26 mouse cellular contexts compared by ENCODE assay signal in genomic region chr4:90964658-90965057, GRCm38 (mm10).
DNase-seq lines count a peak whose midpoint lies in the region; ATAC-seq and TF ChIP-seq lines count a peak whose summit lies in the region.
"Had no signal": no experiment of that assay in that cellular context is flagged by ENCODE, and none has a peak within 500 bp of the region (broad histone marks: within the 10 kb centered on the region; RNA-seq: fewer than 3 reads in every experiment).

No protein-coding gene starts in this region.

- no peaks in the 10 kb centered on the region for H3K27me3 ChIP-seq in forebrain, postnatal 0 days (ENCODE audit: insufficient read depth, low read length)
- no peaks in the 10 kb centered on the region for H3K27me3 ChIP-seq in forebrain, embryonic 10.5 days (ENCODE audit: poor library complexity, severe bottlenecking)
- no peaks in the 10 kb centered on the region for H3K27me3 ChIP-seq in midbrain, postnatal 0 days (ENCODE audit: insufficient read depth, low read length)
- no peaks in the 10 kb centered on the region for H3K27me3 ChIP-seq in midbrain, embryonic 13.5 days
- H3K27me3 ChIP-seq: heart, embryonic 12.5 days; limb, embryonic 13.5 days; liver, embryonic 12.5 days; neural tube, embryonic 12.5 days had no signal

- DNase-seq in forebrain, postnatal 0 days: peak; percentile 31
- DNase-seq in forebrain, embryonic 10.5 days (ENCODE audit: extremely low spot score, low spot score): no peak
- peak; percentile 21 for DNase-seq in midbrain, postnatal 0 days (ENCODE audit: low spot score)
- peak; percentile 6 to 13 for DNase-seq in frontal cortex, postnatal 14 days (ENCODE audit: low spot score in 2 of 2)
- peak; percentile 53 to 57 for DNase-seq in right cerebral cortex, postnatal 10 days (ENCODE audit: low spot score in 2 of 2)
- no peak for DNase-seq in gastrocnemius, adult 18-20 months (ENCODE audit: low spot score)
- DNase-seq: adrenal gland, adult 2 months; cerebellum, adult 18-20 months; gastrocnemius, postnatal 25 days; heart, adult 18-20 months; heart, postnatal 10 days; kidney, adult 9 months; kidney, postnatal 14 days; lung, adult 2 months; lung, postnatal 14 days; thymus, adult 2 months had no signal

- no peak for TF ChIP-seq CTCF in forebrain, postnatal 0 days (IDR thresholded peaks at IDR 0.05; ENCODE audit: low read depth)
- TF ChIP-seq CTCF in midbrain, postnatal 0 days (IDR thresholded peaks at IDR 0.05): no peak

- 49% methylated on average over 6 of the region's 6 CpGs for WGBS in forebrain, postnatal 0 days
- WGBS in forebrain, embryonic 10.5 days: 83% methylated on average over 6 of the region's 6 CpGs
- WGBS in midbrain, postnatal 0 days: 56% methylated on average over 6 of the region's 6 CpGs
- WGBS in midbrain, embryonic 13.5 days: 84% methylated on average over 6 of the region's 6 CpGs

- no peaks in the 10 kb centered on the region for H3K36me3 ChIP-seq in forebrain, postnatal 0 days (ENCODE audit: insufficient read depth)
- no peaks in the 10 kb centered on the region for H3K36me3 ChIP-seq in forebrain, embryonic 10.5 days (replicated peaks)
- no peaks in the 10 kb centered on the region for H3K36me3 ChIP-seq in midbrain, postnatal 0 days (ENCODE audit: insufficient read depth, low read length)
- H3K36me3 ChIP-seq in midbrain, embryonic 13.5 days: no peaks in the 10 kb centered on the region
- H3K36me3 ChIP-seq: embryonic facial prominence, embryonic 10.5 days; heart, embryonic 12.5 days; limb, embryonic 13.5 days; liver, embryonic 12.5 days; neural tube, embryonic 12.5 days had no signal

- no peak overlapping the region for H3K4me3 ChIP-seq in forebrain, postnatal 0 days (ENCODE audit: low read depth, low read length)
- H3K4me3 ChIP-seq in forebrain, embryonic 10.5 days: no peak overlapping the region
- H3K4me3 ChIP-seq in midbrain, postnatal 0 days (ENCODE audit: low read depth, low read length): no peak overlapping the region
- no peak overlapping the region for H3K4me3 ChIP-seq in midbrain, embryonic 13.5 days (replicated peaks)
- H3K4me3 ChIP-seq: embryonic facial prominence, embryonic 10.5 days; heart, embryonic 12.5 days; limb, embryonic 13.5 days; liver, embryonic 12.5 days; neural tube, embryonic 12.5 days had no signal

- no peak overlapping the region for H3K27ac ChIP-seq in forebrain, postnatal 0 days (ENCODE audit: low read depth, low read length)
- H3K27ac ChIP-seq in forebrain, embryonic 10.5 days: no peak overlapping the region
- H3K27ac ChIP-seq in midbrain, postnatal 0 days (ENCODE audit: low read depth, low read length): no peak overlapping the region
- H3K27ac ChIP-seq in midbrain, embryonic 13.5 days: no peak overlapping the region
- H3K27ac ChIP-seq: embryonic facial prominence, embryonic 10.5 days; hindbrain, postnatal 0 days; limb, embryonic 13.5 days; liver, embryonic 12.5 days; neural tube, embryonic 12.5 days; stomach, postnatal 0 days had no signal

- ATAC-seq in forebrain, postnatal 0 days: peak; percentile 64
- ATAC-seq in midbrain, postnatal 0 days (ENCODE audit: low FRiP score): no peak
- ATAC-seq in midbrain, embryonic 13.5 days: no peak
- ATAC-seq: hindbrain, postnatal 0 days; intestine, embryonic 16.5 days; liver, embryonic 12.5 days had no signal

- no peak overlapping the region for H3K4me2 ChIP-seq in forebrain, postnatal 0 days (ENCODE audit: low read depth)
- H3K4me2 ChIP-seq in midbrain, postnatal 0 days (ENCODE audit: low read depth, low read length, poor library complexity, severe bottlenecking): no peak overlapping the region
- no peak overlapping the region for H3K4me2 ChIP-seq in midbrain, embryonic 13.5 days (replicated peaks)
- H3K4me2 ChIP-seq: heart, embryonic 12.5 days; limb, embryonic 13.5 days; liver, embryonic 12.5 days; midbrain, embryonic 11.5 days; neural tube, embryonic 12.5 days had no signal

- no peaks in the 10 kb centered on the region for H3K9me3 ChIP-seq in forebrain, postnatal 0 days (ENCODE audit: low read length)
- no peaks in the 10 kb centered on the region for H3K9me3 ChIP-seq in forebrain, embryonic 10.5 days
- H3K9me3 ChIP-seq in midbrain, postnatal 0 days (ENCODE audit: low read length): no peaks in the 10 kb centered on the region
- no peaks in the 10 kb centered on the region for H3K9me3 ChIP-seq in midbrain, embryonic 13.5 days
- H3K9me3 ChIP-seq: embryonic facial prominence, embryonic 10.5 days; heart, embryonic 12.5 days; limb, embryonic 13.5 days; liver, embryonic 12.5 days; neural tube, embryonic 12.5 days had no signal

- no peaks in the 10 kb centered on the region for H3K4me1 ChIP-seq in forebrain, postnatal 0 days (ENCODE audit: insufficient read depth)
- no peaks in the 10 kb centered on the region for H3K4me1 ChIP-seq in forebrain, embryonic 10.5 days
- H3K4me1 ChIP-seq in midbrain, postnatal 0 days (ENCODE audit: insufficient read depth, low read length): no peaks in the 10 kb centered on the region
- no peaks in the 10 kb centered on the region for H3K4me1 ChIP-seq in midbrain, embryonic 13.5 days (replicated peaks)
- H3K4me1 ChIP-seq: embryonic facial prominence, embryonic 10.5 days; heart, embryonic 12.5 days; limb, embryonic 13.5 days; liver, embryonic 12.5 days; neural tube, embryonic 12.5 days had no signal

- no peak overlapping the region for H3K9ac ChIP-seq in forebrain, postnatal 0 days
- no peak overlapping the region for H3K9ac ChIP-seq in midbrain, postnatal 0 days (replicated peaks; ENCODE audit: low read length, poor library complexity, severe bottlenecking)
- no peak overlapping the region for H3K9ac ChIP-seq in midbrain, embryonic 13.5 days (replicated peaks)
- H3K9ac ChIP-seq: heart, embryonic 12.5 days; limb, embryonic 13.5 days; liver, embryonic 12.5 days; neural tube, embryonic 12.5 days had no signal

Comparison
In these comparisons a context has a peak if more than half of its experiments do, and no peak if none do; other contexts are left out.
1. DNase-seq: peak in forebrain, postnatal 0 days (single experiment), midbrain, postnatal 0 days (single experiment), frontal cortex, postnatal 14 days (2 of 2) and right cerebral cortex, postnatal 10 days (2 of 2); none in forebrain, embryonic 10.5 days (single experiment) and gastrocnemius, adult 18-20 months (single experiment).